Mouse (Mus musculus): ENCODE data around the gene Gng4.

- no peak for TF ChIP-seq CTCF (IDR thresholded peaks at IDR 0.05; ENCODE audit: extremely low read depth, insufficient read length, insufficient replicate concordance, low read depth, low read length)
- no peak for TF ChIP-seq POLR2A (IDR thresholded peaks at IDR 0.05; ENCODE audit: low read depth, low read length)
These were observed 27.0 kb downstream of the Gng4 start for GRCm38 (mm10) chr13:13810885-13811284.
